Mouse (Mus musculus) forebrain, embryonic 11.5 days (tissue): ENCODE data around the gene Srsf4. TPM values are rescaled to one million over a fixed set of nuclear protein-coding genes. Genes with fewer than 3 reads are reported as not detected.

Experiments used
- ATAC-seq: fragments of 200-750 bp; cut with Nextera tagmentation; replicated peaks from 2 replicates; pipeline ENCODE4 v1.8.0; 2017; ENCODE audit warnings: moderate TSS enrichment; ENCODE audit not compliant: low FRiP score
- DNase-seq: peaks from one replicate; pipeline ENCODE4 v3.0.0-alpha.2; 2017; ENCODE audit warnings: low spot score
- H3K27ac ChIP-seq: fragments of 300-500 bp; sonication (generic); 2 replicates; pipeline ENCODE4 v1.5.1; 2014; ENCODE audit warnings: low read depth, low read length
- H3K27me3 ChIP-seq: fragments of 300-500 bp; sonication (generic); 2 replicates; pipeline ENCODE4 v1.6.1; 2014; ENCODE audit warnings: mild to moderate bottlenecking, low read length, mixed read lengths; ENCODE audit not compliant: control insufficient read depth, insufficient read depth
- H3K36me3 ChIP-seq: fragments of 300-500 bp; sonication (generic); 2 replicates; pipeline ENCODE4 v1.6.1; 2014; ENCODE audit warnings: mild to moderate bottlenecking, low read length, moderate library complexity, mixed read lengths; ENCODE audit not compliant: control insufficient read depth, insufficient read depth
- H3K4me1 ChIP-seq: fragments of 300-500 bp; sonication (generic); replicated peaks from 2 replicates; pipeline ENCODE4 v1.6.1; 2014; ENCODE audit warnings: low read length, mixed read lengths; ENCODE audit not compliant: control insufficient read depth, insufficient read depth
- H3K4me2 ChIP-seq: fragments of 300-500 bp; sonication (generic); 2 replicates; pipeline ENCODE4 v1.6.1; 2014; ENCODE audit warnings: low read depth, mild to moderate bottlenecking, low read length, moderate library complexity, mixed read lengths; ENCODE audit not compliant: severe bottlenecking
- H3K4me3 ChIP-seq: fragments of 300-500 bp; sonication (generic); 2 replicates; pipeline ENCODE4 v1.5.1; 2014; ENCODE audit warnings: low read depth, low read length
- H3K9ac ChIP-seq: fragments of 300-500 bp; sonication (generic); 2 replicates; pipeline ENCODE4 v1.6.1; 2014; ENCODE audit warnings: low read length
- H3K9me3 ChIP-seq: fragments of 300-500 bp; sonication (generic); 2 replicates; pipeline ENCODE4 v1.6.1; 2016; ENCODE audit warnings: low read length, mixed read lengths; ENCODE audit not compliant: control insufficient read depth
- WGBS: fragments of 180-500 bp; shearing (Covaris S2); extraction: QIAGEN DNeasy Blood & Tissue Kit; methylation state at CpG from one replicate; pipeline ENCODE4 v1.1.7; 2014; 5-methylcytosine and 5-hydroxymethylcytosine counted together
- polyA plus RNA-seq: library from polyadenylated mRNA; unstranded; fragments of >200 nt; fragmentation: Nextera tagmentation; extraction: Ambion mirVana; gene quantifications from 2 replicates; pipeline ENCODE4 v1.2.1, GENCODE M21; 2014

Srsf4 gene
- polyA plus RNA-seq, 1 experiment from 2014 or later = 191 TPM

GRCm38 (mm10) chr4:131920141-131920594 is 46.8 kb downstream of the Srsf4 start:
- WGBS = 2% methylated on average over 25 of the region's 51 CpGs
- DNase-seq = peak; percentile 74
- no peak overlapping the region for H3K27ac ChIP-seq
- H3K9me3 ChIP-seq = no peaks in the 10 kb centered on the region
- H3K4me2 ChIP-seq = peak overlapping the region; percentile 68
- H3K4me3 ChIP-seq = peak overlapping the region; percentile 41
- H3K27me3 ChIP-seq = peaks cover 86% of the 10 kb centered on the region
- ATAC-seq = no peak
- H3K4me1 ChIP-seq = peaks cover 33% of the 10 kb centered on the region
- no peaks in the 10 kb centered on the region; the same call in 1 of the 2 replicates for H3K36me3 ChIP-seq
- H3K9ac ChIP-seq = peak overlapping the region; percentile 37; the same call in 1 of the 2 replicates

- H3K9me3 ChIP-seq = no peaks in the 10 kb centered on the region
- peaks cover 26% of the 10 kb centered on the region for H3K4me1 ChIP-seq
- WGBS = under 1% methylated on average over 66 of the region's 76 CpGs
- DNase-seq (peak; percentile 81), ATAC-seq (no peak)
- peak overlapping the region; percentile 37 for H3K9ac ChIP-seq
- H3K4me3 ChIP-seq = peak overlapping the region; percentile 41
- peak overlapping the region; percentile 68 for H3K4me2 ChIP-seq
- H3K27ac ChIP-seq = peak overlapping the region; percentile 53; the same call in 1 of the 2 replicates
- peaks cover 81% of the 10 kb centered on the region for H3K27me3 ChIP-seq
- no peaks in the 10 kb centered on the region; the same call in 1 of the 2 replicates for H3K36me3 ChIP-seq
These were observed 47.4 kb downstream of the Srsf4 start for GRCm38 (mm10) chr4:131920595-131921351.

GRCm38 (mm10) chr4:131921461-131922346 is 48.3 kb downstream of the Srsf4 start, which contains the start of gene Tmem200b:
TSS of gene Tmem200b (plus strand) at chr4:131921771.
- H3K4me2 ChIP-seq = peak within 1 kb of the TSS; percentile 68
- peak within 1 kb of the TSS; percentile 37 for H3K9ac ChIP-seq
- H3K4me1 ChIP-seq = peaks cover 23% of the 10 kb centered on the region
- DNase-seq (peak; percentile 70), ATAC-seq (no peak)
- H3K9me3 ChIP-seq = no peaks in the 10 kb centered on the region
- WGBS = 2% methylated on average over 118 of the region's 130 CpGs
- peaks cover 72% of the 10 kb centered on the region for H3K27me3 ChIP-seq
- peaks cover 4% of the 10 kb centered on the region; the same call in 1 of the 2 replicates for H3K36me3 ChIP-seq
- H3K27ac ChIP-seq = peak within 1 kb of the TSS; percentile 53; the same call in 1 of the 2 replicates
- peak within 1 kb of the TSS; percentile 41 for H3K4me3 ChIP-seq

GRCm38 (mm10) chr4:131922404-131922803 is 49.0 kb downstream of the Srsf4 start:
- Histone ChIP-seq H3K27ac (no peak overlapping the region), H3K4me1 (peaks cover 23% of the 10 kb centered on the region), H3K9ac (no peak overlapping the region), H3K27me3 (peaks cover 65% of the 10 kb centered on the region), H3K4me3 (peak overlapping the region; percentile 41), H3K36me3 (peaks cover 4% of the 10 kb centered on the region; the same call in 1 of the 2 replicates), H3K9me3 (no peaks in the 10 kb centered on the region), H3K4me2 (peak overlapping the region; percentile 68)
- ATAC-seq (no peak), DNase-seq (no peak)
- 55% methylated on average over 15 of the region's 15 CpGs for WGBS

GRCm38 (mm10) chr4:131924096-131924810 is 50.8 kb downstream of the Srsf4 start:
- peaks cover 23% of the 10 kb centered on the region for H3K4me1 ChIP-seq
- no peaks in the 10 kb centered on the region for H3K9me3 ChIP-seq
- DNase-seq (no peak), ATAC-seq (no peak)
- no peak overlapping the region for H3K4me3 ChIP-seq
- H3K27me3 ChIP-seq = peaks cover 48% of the 10 kb centered on the region
- no peak overlapping the region for H3K27ac ChIP-seq
- no peak overlapping the region for H3K9ac ChIP-seq
- H3K4me2 ChIP-seq = no peak overlapping the region
- WGBS = 69% methylated on average over 6 of the region's 6 CpGs
- peaks cover 5% of the 10 kb centered on the region; the same call in 1 of the 2 replicates for H3K36me3 ChIP-seq

GRCm38 (mm10) chr4:131929146-131929545 is 55.7 kb downstream of the Srsf4 start:
- peaks cover under 1% of the 10 kb centered on the region; the same call in 1 of the 2 replicates for H3K27me3 ChIP-seq
- H3K9me3 ChIP-seq = no peaks in the 10 kb centered on the region
- no peak overlapping the region for H3K4me3 ChIP-seq
- WGBS = 92% methylated on average over 6 of the region's 6 CpGs
- no peak overlapping the region for H3K9ac ChIP-seq
- ATAC-seq = no peak
- peaks cover 9% of the 10 kb centered on the region; the same call in 1 of the 2 replicates for H3K36me3 ChIP-seq
- no peak for DNase-seq
- no peak overlapping the region for H3K27ac ChIP-seq
- no peak overlapping the region for H3K4me2 ChIP-seq
- no peaks in the 10 kb centered on the region for H3K4me1 ChIP-seq

- DNase-seq (no peak), ATAC-seq (no peak)
- no peak overlapping the region for H3K4me3 ChIP-seq
- no peak overlapping the region for H3K9ac ChIP-seq
- WGBS = 92% methylated on average over 2 of the region's 2 CpGs
- no peaks in the 10 kb centered on the region; the same call in 1 of the 2 replicates for H3K36me3 ChIP-seq
- H3K9me3 ChIP-seq = no peaks in the 10 kb centered on the region
- no peak overlapping the region for H3K27ac ChIP-seq
- H3K4me1 ChIP-seq = no peaks in the 10 kb centered on the region
- H3K27me3 ChIP-seq = no peaks in the 10 kb centered on the region
- H3K4me2 ChIP-seq = no peak overlapping the region
These were observed 66.0 kb downstream of the Srsf4 start for GRCm38 (mm10) chr4:131939459-131939858.

- 94% methylated on average over 4 of the region's 4 CpGs for WGBS
- no peak for ATAC-seq
- H3K36me3 ChIP-seq = no peaks in the 10 kb centered on the region
These were observed 67.4 kb downstream of the Srsf4 start for GRCm38 (mm10) chr4:131940846-131941245.

More at GRCm38 (mm10) chr4:131940846-131941245, 67.4 kb downstream of the Srsf4 start:
- Histone ChIP-seq H3K4me3 (no peak overlapping the region), H3K4me1 (no peaks in the 10 kb centered on the region), H3K27me3 (no peaks in the 10 kb centered on the region), H3K27ac (no peak overlapping the region), H3K4me2 (no peak overlapping the region), H3K9me3 (no peaks in the 10 kb centered on the region), H3K9ac (no peak overlapping the region)
- no peak for DNase-seq
